Mouse (Mus musculus): ENCODE results near the gene Ermap. TPM values are rescaled to one million over a fixed set of nuclear protein-coding genes. Genes with fewer than 3 reads are reported as not detected.

Gene Ermap
- polyA plus RNA-seq (2017; shearing (Covaris generic)): 0.68 TPM

GRCm38 (mm10) chr4:119189864-119190263 is at the start of gene Ermap:
Ermap (minus strand) TSS chr4:119190011.

GRCm38 (mm10) chr4:119232410-119233255 is 42.8 kb upstream of the Ermap start, which contains the start of the genes AU022252 and P3h1:
AU022252 (minus strand) TSS chr4:119232712.
P3h1 (plus strand) TSS chr4:119232915.

GRCm38 (mm10) chr4:119218169-119218568 is 28.4 kb upstream of the Ermap start, which contains the start of gene Tmem269:
Tmem269 (minus strand) TSS chr4:119218217.

GRCm38 (mm10) chr4:119194909-119195581 is 5.2 kb upstream of the Ermap start, which contains the start of gene Svbp:
Svbp (plus strand) TSS chr4:119195306.

GRCm38 (mm10) chr4:119173851-119174453 is 15.9 kb downstream of the Ermap start, which contains the start of gene Zfp691:
Zfp691 (minus strand) TSS chr4:119174195.

Other genes starting within 250 kb of the Ermap start
- gene Lao1, start 228.4 kb downstream of the Ermap start, polyA plus RNA-seq (2017; shearing (Covaris generic)): not detected
- gene Slc2a1, start 81.3 kb downstream of the Ermap start, polyA plus RNA-seq (2017; shearing (Covaris generic)): 79.4 TPM
- 3.6 TPM for gene Zfp691, start 15.8 kb downstream of the Ermap start, polyA plus RNA-seq (2017; shearing (Covaris generic))
- 71.6 TPM for gene Svbp, start 5.3 kb upstream of the Ermap start, polyA plus RNA-seq (2017; shearing (Covaris generic))
- 0.35 TPM for gene Tmem269, start 28.2 kb upstream of the Ermap start, polyA plus RNA-seq (2017; shearing (Covaris generic))
- 22.8 TPM for gene AU022252, start 42.7 kb upstream of the Ermap start, polyA plus RNA-seq (2017; shearing (Covaris generic))
- gene P3h1, start 42.9 kb upstream of the Ermap start, polyA plus RNA-seq (2017; shearing (Covaris generic)): 1.9 TPM
- gene Cldn19, start 65.4 kb upstream of the Ermap start, polyA plus RNA-seq (2017; shearing (Covaris generic)): not detected
- 57.1 TPM for gene Ybx1, start 104.6 kb upstream of the Ermap start, polyA plus RNA-seq (2017; shearing (Covaris generic))
- gene Ppih, start 130.5 kb upstream of the Ermap start, polyA plus RNA-seq (2017; shearing (Covaris generic)): 49.7 TPM
- gene Ccdc30, start 225.5 kb upstream of the Ermap start, polyA plus RNA-seq (2017; shearing (Covaris generic)): 15.1 TPM
- gene Ppcs, start 232.4 kb upstream of the Ermap start, polyA plus RNA-seq (2017; shearing (Covaris generic)): 48.4 TPM
- 0.62 TPM for gene Zmynd12, start 232.8 kb upstream of the Ermap start, polyA plus RNA-seq (2017; shearing (Covaris generic))